Mouse (Mus musculus) heart, postnatal 0 days (tissue): ENCODE results near the gene Igf1r. TPM values are rescaled to one million over a fixed set of nuclear protein-coding genes. Genes with fewer than 3 reads are reported as not detected.
A peak's percentile ranks its signal among the peaks of the same experiment; 100 is the strongest.

Experiments
- ATAC-seq: fragments of 200-750 bp; cut with Nextera tagmentation; 2 replicates; pipeline ENCODE4 v1.8.0; 2017; ENCODE audit warnings: low read depth, moderate number of reproducible peaks, moderate library complexity; ENCODE audit not compliant: insufficient read depth
- DNase-seq: peaks from one replicate; pipeline ENCODE4 v3.0.0-alpha.2; 2016; ENCODE audit warnings: low spot score
- H3K27ac ChIP-seq: fragments of 300-500 bp; sonication (generic); 2 replicates; pipeline ENCODE4 v1.5.1; 2014; ENCODE audit warnings: low read depth, mild to moderate bottlenecking
- H3K27me3 ChIP-seq: fragments of 300-500 bp; sonication (generic); 2 replicates; pipeline ENCODE4 v1.6.1; 2014; ENCODE audit warnings: low read length, mixed read lengths; ENCODE audit not compliant: control insufficient read depth, insufficient read depth
- H3K36me3 ChIP-seq: fragments of 300-500 bp; sonication (generic); replicated peaks from 2 replicates; pipeline ENCODE4 v1.6.1; 2014; ENCODE audit warnings: low read length, mixed read lengths; ENCODE audit not compliant: control insufficient read depth, insufficient read depth
- H3K4me1 ChIP-seq: fragments of 300-500 bp; sonication (generic); 2 replicates; pipeline ENCODE4 v1.6.1; 2014; ENCODE audit warnings: antibody characterized with exemption; ENCODE audit not compliant: control insufficient read depth, insufficient read depth
- H3K4me2 ChIP-seq: fragments of 300-500 bp; sonication (generic); 2 replicates; pipeline ENCODE4 v1.6.1; 2014; ENCODE audit warnings: low read depth, mild to moderate bottlenecking, low read length, moderate library complexity
- H3K4me3 ChIP-seq: fragments of 300-500 bp; sonication (generic); 2 replicates; pipeline ENCODE4 v1.5.1; 2014; ENCODE audit warnings: low read depth, low read length
- H3K9ac ChIP-seq: fragments of 300-500 bp; sonication (generic); replicated peaks from 2 replicates; pipeline ENCODE4 v1.6.1; 2014; ENCODE audit warnings: low read depth, low read length, mixed read lengths
- H3K9me3 ChIP-seq: fragments of 300-500 bp; sonication (generic); replicated peaks from 2 replicates; pipeline ENCODE4 v1.6.1; 2016; ENCODE audit warnings: low read length; ENCODE audit not compliant: control insufficient read depth
- CTCF ChIP-seq: IDR thresholded peaks from 2 replicates; pipeline ENCODE4 v1.5.1; 2016; ENCODE audit warnings: antibody characterized with exemption, control low read depth, low read depth
- EP300 ChIP-seq: IDR thresholded peaks from 2 replicates; pipeline ENCODE4 v1.6.1; 2016; ENCODE audit warnings: antibody characterized with exemption, low read depth
- WGBS: fragments of 180-500 bp; shearing (Covaris S2); extraction: QIAGEN DNeasy Blood & Tissue Kit; methylation state at CpG from one replicate; pipeline ENCODE4 v1.1.7; 2014; 5-methylcytosine and 5-hydroxymethylcytosine counted together
- polyA plus RNA-seq: library from polyadenylated mRNA; unstranded; fragments of >200 nt; fragmentation: Nextera tagmentation; extraction: Ambion mirVana; gene quantifications from 2 replicates; pipeline ENCODE4 v1.2.1, GENCODE M21; 2015
- total RNA-seq: library from RNA; depleted of rRNA; stranded (reverse); fragments of >200 nt; gene quantifications from 2 replicates; pipeline ENCODE4 v1.2.3, GENCODE M21; 2014; ENCODE audit warnings: low replicate concordance

Gene Igf1r
- total and polyA plus RNA-seq, 2 experiments from 2014 or later = 8.8 to 41.8 TPM

DNA sequence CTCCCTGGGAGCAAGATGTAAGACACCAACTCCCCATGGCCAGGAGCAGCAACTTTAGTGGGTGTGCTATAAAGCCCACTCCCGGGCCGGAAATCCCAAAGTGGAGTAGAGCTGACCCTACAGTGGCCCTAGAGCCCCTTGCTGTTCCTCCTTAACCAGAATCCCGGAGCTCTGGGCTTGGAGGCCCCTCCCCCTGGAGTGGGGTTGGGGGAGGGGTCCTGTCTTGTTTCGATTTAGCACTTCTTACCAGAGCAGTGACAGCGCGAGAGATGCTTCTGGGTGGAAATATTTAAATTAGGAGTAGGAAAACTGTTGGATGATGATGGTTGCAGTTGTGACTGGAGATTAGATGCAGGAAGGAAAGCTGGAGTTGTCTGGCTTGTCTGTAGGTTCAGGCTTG lies 275.9 kb downstream of the Igf1r start:
- no peak for ATAC-seq
- no peaks in the 10 kb centered on the region for H3K9me3 ChIP-seq
- no peak overlapping the region for H3K4me2 ChIP-seq
- DNase-seq = no peak
- H3K36me3 ChIP-seq = peaks cover 51% of the 10 kb centered on the region
- H3K27me3 ChIP-seq = no peaks in the 10 kb centered on the region
- no peak overlapping the region for H3K9ac ChIP-seq
- H3K4me3 ChIP-seq = no peak overlapping the region
- TF ChIP-seq EP300 (no peak), CTCF (no peak)
- H3K4me1 ChIP-seq = 0 out of 2 replicates have a peak, but pooled peaks cover under 1% of the 10 kb centered on the region
- H3K27ac ChIP-seq = no peak overlapping the region
- 59% methylated on average over 6 of the region's 6 CpGs for WGBS

GRCm38 (mm10) chr7:68230831-68231230 lies 278.2 kb downstream of the Igf1r start:
- Histone ChIP-seq H3K36me3 (peaks cover 42% of the 10 kb centered on the region), H3K27ac (no peak overlapping the region), H3K27me3 (no peaks in the 10 kb centered on the region), H3K9ac (no peak overlapping the region), H3K4me2 (no peak overlapping the region), H3K9me3 (no peaks in the 10 kb centered on the region), H3K4me1 (peaks cover 8% of the 10 kb centered on the region), H3K4me3 (no peak overlapping the region)
- TF ChIP-seq CTCF (no peak), EP300 (no peak)
- no peak for ATAC-seq
- 88% methylated on average over 9 of the region's 9 CpGs for WGBS
- no peak for DNase-seq

DNA sequence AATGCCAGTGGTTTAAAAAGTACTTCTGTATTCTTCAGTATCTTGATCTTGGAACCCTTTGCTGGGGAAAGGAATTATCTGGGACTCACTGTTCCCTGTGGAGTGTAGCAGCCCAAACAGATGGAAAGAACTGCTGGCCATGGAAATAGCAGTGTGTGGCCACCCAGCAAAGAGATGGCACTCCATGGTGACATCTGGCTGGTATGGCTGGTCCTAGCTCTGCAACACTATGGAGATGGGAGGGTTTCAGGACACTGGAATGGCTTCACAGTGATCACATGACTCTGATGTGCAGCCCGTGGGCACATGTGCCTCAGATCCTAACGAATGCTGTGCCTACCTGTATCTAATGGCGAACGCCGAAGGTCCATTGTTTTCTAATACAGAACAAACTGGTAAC lies 279.9 kb downstream of the Igf1r start:
- no peaks in the 10 kb centered on the region for H3K9me3 ChIP-seq
- 91% methylated on average over 5 of the region's 5 CpGs for WGBS
- no peak overlapping the region for H3K9ac ChIP-seq
- no peak overlapping the region for H3K27ac ChIP-seq
- DNase-seq = no peak
- no peak for ATAC-seq
- no peaks in the 10 kb centered on the region for H3K27me3 ChIP-seq
- no peak for TF ChIP-seq EP300
- TF ChIP-seq CTCF = no peak
- no peak overlapping the region for H3K4me2 ChIP-seq
- H3K4me1 ChIP-seq = peaks cover 8% of the 10 kb centered on the region
- no peak overlapping the region for H3K4me3 ChIP-seq
- H3K36me3 ChIP-seq = peaks cover 25% of the 10 kb centered on the region

DNA sequence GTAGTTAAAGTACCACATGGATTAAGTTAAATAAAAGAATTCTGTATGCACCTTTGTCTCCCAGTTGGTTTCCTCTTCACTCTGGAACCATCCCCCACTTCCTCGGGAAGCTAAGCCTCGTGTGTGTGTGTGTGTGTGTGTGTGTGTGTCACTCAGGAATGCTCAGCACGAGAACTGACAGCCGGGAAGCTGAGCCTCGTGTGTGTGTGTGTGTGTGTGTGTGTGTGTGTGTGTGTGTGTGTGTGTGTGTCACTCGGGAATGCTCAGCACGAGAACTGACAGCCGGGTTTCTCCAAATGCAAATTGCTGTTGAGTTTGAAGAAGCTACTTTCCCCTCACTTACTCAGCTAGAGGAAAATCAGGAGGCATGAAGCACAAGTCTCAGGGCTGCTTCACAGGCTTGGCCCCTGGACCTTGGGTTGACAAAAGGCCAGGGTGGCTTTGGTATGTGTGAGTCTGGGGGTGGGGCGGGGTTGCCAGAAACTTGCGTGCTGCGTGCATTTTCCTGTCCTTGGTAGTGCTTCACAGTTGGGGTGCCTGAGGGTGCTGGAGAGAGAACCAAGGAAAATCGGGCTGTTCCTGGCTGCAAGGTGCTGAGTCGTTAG lies 281.1 kb downstream of the Igf1r start:
- Histone ChIP-seq H3K4me2 (peak overlapping the region; percentile 24; the same call in 1 of the 2 replicates), H3K4me1 (peaks cover 8% of the 10 kb centered on the region), H3K27ac (no peak overlapping the region), H3K36me3 (peaks cover 22% of the 10 kb centered on the region), H3K27me3 (no peaks in the 10 kb centered on the region), H3K4me3 (no peak overlapping the region), H3K9me3 (no peaks in the 10 kb centered on the region), H3K9ac (no peak overlapping the region)
- DNase-seq = peak; percentile 70
- WGBS = 18% methylated on average over 13 of the region's 13 CpGs
- TF ChIP-seq CTCF = no peak
- peak; percentile 75; the same call in 1 of the 2 replicates for TF ChIP-seq EP300
- peak; percentile 86 for ATAC-seq

- WGBS = 84% methylated on average over 8 of the region's 8 CpGs
- ATAC-seq = no peak
Measured at GRCm38 (mm10) chr7:68236817-68237216, 284.2 kb downstream of the Igf1r start.

GRCm38 (mm10) chr7:68239220-68239827 lies 286.7 kb downstream of the Igf1r start:
- Histone ChIP-seq H3K9me3 (no peaks in the 10 kb centered on the region), H3K4me2 (no peak overlapping the region), H3K27ac (no peak overlapping the region), H3K4me3 (no peak overlapping the region), H3K27me3 (no peaks in the 10 kb centered on the region), H3K4me1 (no peaks in the 10 kb centered on the region), H3K9ac (no peak overlapping the region), H3K36me3 (no peaks in the 10 kb centered on the region)
- TF ChIP-seq CTCF = no peak
- no peak for TF ChIP-seq EP300
- no peak for DNase-seq
- WGBS = 53% methylated on average over 11 of the region's 11 CpGs
- no peak for ATAC-seq

More at GRCm38 (mm10) chr7:68236817-68237216, 284.2 kb downstream of the Igf1r start:
- H3K27ac ChIP-seq = no peak overlapping the region
- no peaks in the 10 kb centered on the region for H3K9me3 ChIP-seq
- H3K36me3 ChIP-seq = no peaks in the 10 kb centered on the region
- no peak overlapping the region for H3K9ac ChIP-seq
- TF ChIP-seq CTCF (no peak), EP300 (no peak)
- peaks cover 8% of the 10 kb centered on the region for H3K4me1 ChIP-seq
- H3K4me2 ChIP-seq = no peak overlapping the region
- no peaks in the 10 kb centered on the region for H3K27me3 ChIP-seq
- no peak overlapping the region for H3K4me3 ChIP-seq
- no peak for DNase-seq
